Mouse (Mus musculus) forebrain, embryonic 12.5 days (tissue): ENCODE data around the gene Ascc2. TPM values are rescaled to one million over a fixed set of nuclear protein-coding genes. Genes with fewer than 3 reads are reported as not detected.

Source experiments
- ATAC-seq: fragments of 200-750 bp; cut with Nextera tagmentation; 2 replicates; pipeline ENCODE4 v1.8.0; 2017; ENCODE audit warnings: moderate TSS enrichment; ENCODE audit not compliant: low FRiP score
- H3K27ac ChIP-seq: fragments of 300-500 bp; sonication (generic); 2 replicates; pipeline ENCODE4 v1.5.1; 2016; ENCODE audit warnings: mild to moderate bottlenecking
- H3K27me3 ChIP-seq: fragments of 300-500 bp; sonication (generic); 2 replicates; pipeline ENCODE4 v1.6.1; 2016; ENCODE audit warnings: mild to moderate bottlenecking
- H3K36me3 ChIP-seq: fragments of 300-500 bp; sonication (generic); replicated peaks from 2 replicates; pipeline ENCODE4 v1.6.1; 2016; ENCODE audit warnings: mild to moderate bottlenecking
- H3K4me1 ChIP-seq: fragments of 300-500 bp; sonication (generic); 2 replicates; pipeline ENCODE4 v1.6.1; 2016
- H3K4me2 ChIP-seq: fragments of 300-500 bp; sonication (generic); 2 replicates; pipeline ENCODE4 v1.6.1; 2016; ENCODE audit warnings: mild to moderate bottlenecking, moderate library complexity
- H3K4me3 ChIP-seq: fragments of 300-500 bp; sonication (generic); replicated peaks from 2 replicates; pipeline ENCODE4 v1.5.1; 2016; ENCODE audit warnings: mild to moderate bottlenecking
- H3K9ac ChIP-seq: fragments of 300-500 bp; sonication (generic); 2 replicates; pipeline ENCODE4 v1.6.1; 2016; ENCODE audit warnings: mild to moderate bottlenecking
- H3K9me3 ChIP-seq: fragments of 300-500 bp; sonication (generic); 2 replicates; pipeline ENCODE4 v1.6.1; 2016
- WGBS: fragments of 180-500 bp; shearing (Covaris S2); methylation state at CpG from one replicate; pipeline ENCODE4 v1.1.7; 2016; 5-methylcytosine and 5-hydroxymethylcytosine counted together
- polyA plus RNA-seq: library from polyadenylated mRNA; unstranded; fragments of >200 nt; fragmentation: Nextera tagmentation; extraction: Ambion mirVana; gene quantifications from 2 replicates; pipeline ENCODE4 v1.2.1, GENCODE M21; 2016

Ascc2 gene
- polyA plus RNA-seq, 1 experiment from 2014 or later = 32.6 TPM

- 100% methylated on average over 1 of the region's 1 CpGs for WGBS
- Histone ChIP-seq H3K4me3 (no peak overlapping the region), H3K9ac (no peak overlapping the region), H3K4me2 (no peak overlapping the region), H3K36me3 (peaks cover 65% of the 10 kb centered on the region), H3K27ac (no peak overlapping the region), H3K4me1 (no peaks in the 10 kb centered on the region; the same call in 1 of the 2 replicates), H3K27me3 (no peaks in the 10 kb centered on the region), H3K9me3 (no peaks in the 10 kb centered on the region)
- no peak for ATAC-seq
These were observed 37.0 kb downstream of the Ascc2 start for GRCm38 (mm10) chr11:4674593-4674992.

- Histone ChIP-seq H3K27me3 (no peaks in the 10 kb centered on the region), H3K9ac (no peak overlapping the region), H3K36me3 (peaks cover 70% of the 10 kb centered on the region), H3K4me3 (no peak overlapping the region), H3K9me3 (no peaks in the 10 kb centered on the region), H3K4me2 (no peak overlapping the region), H3K4me1 (no peaks in the 10 kb centered on the region; the same call in 1 of the 2 replicates), H3K27ac (no peak overlapping the region)
- no peak for ATAC-seq
- WGBS = 94% methylated on average over 6 of the region's 6 CpGs
These were observed 37.6 kb downstream of the Ascc2 start for GRCm38 (mm10) chr11:4675126-4675562.

- no peak for ATAC-seq
- Histone ChIP-seq H3K4me3 (no peak overlapping the region), H3K4me2 (no peak overlapping the region), H3K27ac (no peak overlapping the region), H3K36me3 (peaks cover 72% of the 10 kb centered on the region), H3K4me1 (no peaks in the 10 kb centered on the region; the same call in 1 of the 2 replicates), H3K27me3 (no peaks in the 10 kb centered on the region), H3K9me3 (no peaks in the 10 kb centered on the region), H3K9ac (no peak overlapping the region)
- 94% methylated on average over 6 of the region's 6 CpGs for WGBS
These were observed 38.1 kb downstream of the Ascc2 start for GRCm38 (mm10) chr11:4675693-4676092.

GRCm38 (mm10) chr11:4677250-4677872, 39.8 kb downstream of the Ascc2 start:
- H3K9ac ChIP-seq = no peak overlapping the region
- no peaks in the 10 kb centered on the region; the same call in 1 of the 2 replicates for H3K4me1 ChIP-seq
- peaks cover 82% of the 10 kb centered on the region for H3K36me3 ChIP-seq
- H3K27me3 ChIP-seq = no peaks in the 10 kb centered on the region
- 88% methylated on average over 7 of the region's 7 CpGs for WGBS
- H3K4me3 ChIP-seq = no peak overlapping the region
- H3K9me3 ChIP-seq = no peaks in the 10 kb centered on the region
- no peak overlapping the region for H3K4me2 ChIP-seq
- ATAC-seq = no peak
- no peak overlapping the region for H3K27ac ChIP-seq

GRCm38 (mm10) chr11:4678700-4679440, 41.3 kb downstream of the Ascc2 start:
- no peaks in the 10 kb centered on the region; the same call in 1 of the 2 replicates for H3K4me1 ChIP-seq
- no peak overlapping the region for H3K4me3 ChIP-seq
- H3K27ac ChIP-seq = no peak overlapping the region
- no peak for ATAC-seq
- no peak overlapping the region for H3K9ac ChIP-seq
- H3K36me3 ChIP-seq = peaks cover 82% of the 10 kb centered on the region
- WGBS = 80% methylated on average over 13 of the region's 13 CpGs
- H3K27me3 ChIP-seq = no peaks in the 10 kb centered on the region
- no peaks in the 10 kb centered on the region for H3K9me3 ChIP-seq
- H3K4me2 ChIP-seq = no peak overlapping the region

- H3K36me3 ChIP-seq = peaks cover 80% of the 10 kb centered on the region
- H3K27ac ChIP-seq = 0 out of 2 replicates have a peak overlapping the region, but pooled peaks have one; percentile 9
- WGBS = 95% methylated on average over 12 of the region's 12 CpGs
- H3K4me2 ChIP-seq = no peak overlapping the region
- H3K4me3 ChIP-seq = no peak overlapping the region
- no peaks in the 10 kb centered on the region for H3K27me3 ChIP-seq
- ATAC-seq = no peak
- no peaks in the 10 kb centered on the region for H3K9me3 ChIP-seq
- no peaks in the 10 kb centered on the region; the same call in 1 of the 2 replicates for H3K4me1 ChIP-seq
- no peak overlapping the region for H3K9ac ChIP-seq
These were observed 41.9 kb downstream of the Ascc2 start for GRCm38 (mm10) chr11:4679441-4679832.

- ATAC-seq = no peak
- Histone ChIP-seq H3K27me3 (no peaks in the 10 kb centered on the region), H3K4me1 (no peaks in the 10 kb centered on the region; the same call in 1 of the 2 replicates), H3K4me2 (no peak overlapping the region), H3K9ac (no peak overlapping the region), H3K36me3 (peaks cover 76% of the 10 kb centered on the region), H3K4me3 (no peak overlapping the region), H3K27ac (no peak overlapping the region), H3K9me3 (no peaks in the 10 kb centered on the region)
- WGBS = 55% methylated on average over 3 of the region's 3 CpGs
These were observed 42.6 kb downstream of the Ascc2 start for GRCm38 (mm10) chr11:4680126-4680525.

- no peaks in the 10 kb centered on the region for H3K27me3 ChIP-seq
- no peak overlapping the region for H3K4me2 ChIP-seq
- ATAC-seq = no peak
- H3K36me3 ChIP-seq = peaks cover 52% of the 10 kb centered on the region
- no peaks in the 10 kb centered on the region; the same call in 1 of the 2 replicates for H3K4me1 ChIP-seq
- H3K27ac ChIP-seq = no peak overlapping the region
- H3K4me3 ChIP-seq = no peak overlapping the region
- no peak overlapping the region for H3K9ac ChIP-seq
- no peaks in the 10 kb centered on the region for H3K9me3 ChIP-seq
- 94% methylated on average over 6 of the region's 6 CpGs for WGBS
These were observed 46.0 kb downstream of the Ascc2 start for GRCm38 (mm10) chr11:4683516-4683915.

- WGBS = 75% methylated on average over 6 of the region's 6 CpGs
- ATAC-seq = no peak
- Histone ChIP-seq H3K27me3 (no peaks in the 10 kb centered on the region), H3K4me3 (no peak overlapping the region), H3K9me3 (no peaks in the 10 kb centered on the region), H3K4me2 (no peak overlapping the region), H3K9ac (no peak overlapping the region), H3K27ac (no peak overlapping the region), H3K4me1 (no peaks in the 10 kb centered on the region; the same call in 1 of the 2 replicates), H3K36me3 (peaks cover 47% of the 10 kb centered on the region)
These were observed 46.6 kb downstream of the Ascc2 start for GRCm38 (mm10) chr11:4684186-4684585.

- H3K4me1 ChIP-seq = no peaks in the 10 kb centered on the region
- H3K9me3 ChIP-seq = no peaks in the 10 kb centered on the region
- no peaks in the 10 kb centered on the region for H3K27me3 ChIP-seq
- H3K4me2 ChIP-seq = no peak overlapping the region
- no peak for ATAC-seq
- H3K4me3 ChIP-seq = no peak overlapping the region
- 90% methylated on average over 4 of the region's 4 CpGs for WGBS
- H3K27ac ChIP-seq = no peak overlapping the region
- H3K36me3 ChIP-seq = peaks cover 38% of the 10 kb centered on the region
- H3K9ac ChIP-seq = no peak overlapping the region
These were observed 47.5 kb downstream of the Ascc2 start for GRCm38 (mm10) chr11:4685071-4685470.

- H3K9ac ChIP-seq = no peak overlapping the region
- ATAC-seq = no peak
- H3K4me3 ChIP-seq = no peak overlapping the region
- H3K36me3 ChIP-seq = peaks cover 38% of the 10 kb centered on the region
- no peak overlapping the region for H3K4me2 ChIP-seq
- H3K27me3 ChIP-seq = no peaks in the 10 kb centered on the region
- H3K9me3 ChIP-seq = no peaks in the 10 kb centered on the region
- 88% methylated on average over 5 of the region's 5 CpGs for WGBS
- no peak overlapping the region for H3K27ac ChIP-seq
- no peaks in the 10 kb centered on the region for H3K4me1 ChIP-seq
These were observed 48.0 kb downstream of the Ascc2 start for GRCm38 (mm10) chr11:4685510-4685909.

- Histone ChIP-seq H3K9ac (no peak overlapping the region), H3K27me3 (no peaks in the 10 kb centered on the region), H3K27ac (no peak overlapping the region), H3K9me3 (no peaks in the 10 kb centered on the region), H3K36me3 (peaks cover 23% of the 10 kb centered on the region), H3K4me2 (no peak overlapping the region), H3K4me1 (no peaks in the 10 kb centered on the region), H3K4me3 (no peak overlapping the region)
- no peak for ATAC-seq
- 76% methylated on average over 3 of the region's 3 CpGs for WGBS
These were observed 49.5 kb downstream of the Ascc2 start for GRCm38 (mm10) chr11:4687027-4687426.
